Mouse (Mus musculus): ENCODE data around the gene Itsn2.
"Not testable (repeated sequence)": the region's sequence is repeated elsewhere in the genome, so short reads cannot be mapped to it uniquely, and the experiment has no call there.

Itsn2 gene

DNA sequence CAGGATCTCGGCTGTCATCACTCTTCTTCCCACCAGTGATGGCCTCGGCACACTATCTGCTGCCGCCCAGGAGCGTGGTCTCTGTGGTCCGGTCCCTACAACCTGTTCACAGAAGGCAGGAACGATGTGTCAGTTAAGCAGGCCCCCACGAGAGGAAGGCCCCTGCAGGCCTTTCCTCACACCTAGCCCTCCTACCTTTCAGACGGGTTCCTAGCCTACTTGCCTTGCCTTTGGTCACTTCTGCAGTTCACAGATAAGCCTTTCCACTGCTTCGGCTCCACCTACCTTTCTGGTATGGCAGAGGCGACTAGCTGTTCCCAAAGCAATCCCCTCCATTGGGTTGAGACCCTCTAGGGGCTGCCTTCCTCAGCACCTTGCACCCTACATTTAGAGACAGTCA lies 123.2 kb downstream of the Itsn2 start:
- no peak for DNase-seq

DNA sequence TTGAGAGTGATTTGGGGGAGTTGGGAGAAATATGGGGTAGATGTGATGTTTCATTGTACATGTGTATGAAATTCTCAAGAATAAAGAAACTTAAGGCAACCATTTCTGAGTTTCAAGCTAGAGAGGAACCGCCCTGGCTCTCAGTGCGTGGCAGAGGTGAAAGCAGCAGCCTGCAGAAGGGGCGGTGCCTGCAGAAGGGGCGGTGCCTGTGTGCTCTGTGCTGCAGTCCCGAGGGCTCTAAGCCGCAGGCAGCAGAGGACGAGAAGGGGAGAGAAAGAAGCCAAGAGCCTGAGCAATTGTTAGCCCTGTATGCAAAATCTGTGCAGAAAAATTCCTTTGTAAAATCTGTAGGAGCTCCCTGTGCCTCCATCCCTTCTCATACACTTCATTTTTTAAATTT lies 125.0 kb downstream of the Itsn2 start:
- DNase-seq = no peak

DNA sequence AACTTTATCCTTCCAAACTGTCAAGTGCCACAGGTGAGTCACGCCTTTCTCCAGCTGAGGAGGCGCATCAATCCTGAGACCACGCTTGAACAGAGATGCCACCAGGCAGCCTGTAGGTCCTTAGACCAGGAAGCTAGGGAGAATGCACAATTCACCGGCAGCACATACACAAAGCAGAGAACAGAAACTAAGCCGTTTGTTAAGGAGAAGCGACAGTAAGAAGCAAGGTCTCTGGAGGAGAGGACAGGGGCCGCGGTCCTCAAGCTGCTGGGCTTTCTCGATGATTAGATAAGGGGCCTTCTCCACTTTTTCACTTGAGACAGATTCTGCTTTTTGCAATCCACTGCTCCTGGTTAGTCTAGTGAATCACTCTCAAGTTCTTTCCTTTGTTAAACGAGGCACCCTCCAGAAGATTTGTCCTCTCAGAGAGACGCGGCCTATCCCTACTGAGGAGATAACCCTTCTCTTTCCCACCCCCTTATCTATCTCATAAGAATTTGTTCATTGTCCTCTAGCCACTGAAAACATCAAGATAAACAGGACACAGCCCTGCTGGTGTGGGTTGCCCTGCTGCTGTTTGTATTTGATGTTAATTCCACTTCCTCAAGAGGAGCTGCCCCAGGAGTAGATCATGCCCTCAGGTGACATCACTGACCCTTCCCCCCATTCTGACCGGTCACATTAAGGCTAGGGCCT lies 126.8 kb downstream of the Itsn2 start:
- DNase-seq = no peak

DNA sequence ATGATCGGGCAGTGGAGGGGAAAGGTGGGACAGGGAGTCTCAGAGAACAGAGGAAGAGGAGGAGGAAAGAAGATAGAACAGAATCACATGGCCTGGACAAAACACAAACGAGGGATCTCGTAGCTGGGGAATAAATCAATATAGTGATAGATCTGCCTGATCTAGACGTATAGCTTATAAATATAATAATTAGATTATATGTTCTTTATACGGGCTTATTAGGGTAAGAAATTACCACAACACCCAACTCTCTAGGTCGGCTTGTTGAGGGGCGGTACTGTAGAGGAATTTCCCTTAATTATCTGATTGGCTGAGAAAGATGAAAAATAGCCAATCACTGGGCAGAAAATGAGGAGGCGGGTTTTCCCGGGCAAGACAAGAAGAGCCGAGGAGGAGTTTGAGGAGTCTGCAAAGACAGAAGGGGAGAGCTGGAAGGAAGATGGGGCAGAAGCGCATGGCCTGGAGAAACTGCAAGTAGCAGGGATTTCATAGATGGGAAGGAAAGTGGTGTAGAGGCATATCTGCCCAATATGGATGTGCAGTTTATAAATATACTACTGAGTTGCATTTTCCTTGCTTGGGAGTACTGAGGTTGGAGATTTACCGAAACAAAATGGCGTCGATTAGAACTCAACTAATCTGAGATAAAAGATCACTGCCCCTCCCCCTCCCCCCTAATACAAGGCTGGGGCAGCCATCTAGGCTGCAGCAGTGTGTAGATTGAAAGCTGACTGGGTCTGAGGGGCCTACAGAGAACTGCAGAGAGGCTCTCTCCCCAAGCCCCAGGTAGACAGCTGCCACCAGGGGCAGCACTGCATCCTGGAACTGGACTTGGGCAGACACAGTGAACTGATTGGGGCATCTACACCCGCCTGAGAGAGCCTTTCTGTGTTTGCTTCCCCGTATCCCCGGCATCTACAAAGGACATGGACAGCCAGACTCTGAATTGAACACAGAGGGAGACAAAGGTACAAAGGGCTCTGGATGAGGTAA lies 127.6 kb downstream of the Itsn2 start:
- no peak for DNase-seq

DNA sequence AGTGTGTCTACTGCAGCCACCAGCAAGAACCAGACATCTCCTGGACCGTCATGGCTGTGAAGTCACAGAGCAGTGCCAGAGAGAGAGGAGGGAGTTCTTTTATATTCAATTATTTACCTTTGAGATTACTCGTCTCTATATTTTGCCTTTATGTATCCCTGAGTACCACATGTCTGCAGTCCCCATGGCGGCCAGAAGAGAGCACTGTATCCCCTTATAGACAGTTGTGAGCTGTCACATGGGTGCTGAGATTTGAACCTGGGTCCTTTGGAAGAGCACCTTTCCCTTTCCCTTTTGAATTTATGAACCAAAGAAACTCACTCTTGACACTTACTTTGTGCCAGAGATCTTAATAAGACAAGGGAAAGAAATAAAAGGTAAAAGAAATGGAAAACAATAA lies 136.7 kb downstream of the Itsn2 start:
- no peak for DNase-seq

DNA sequence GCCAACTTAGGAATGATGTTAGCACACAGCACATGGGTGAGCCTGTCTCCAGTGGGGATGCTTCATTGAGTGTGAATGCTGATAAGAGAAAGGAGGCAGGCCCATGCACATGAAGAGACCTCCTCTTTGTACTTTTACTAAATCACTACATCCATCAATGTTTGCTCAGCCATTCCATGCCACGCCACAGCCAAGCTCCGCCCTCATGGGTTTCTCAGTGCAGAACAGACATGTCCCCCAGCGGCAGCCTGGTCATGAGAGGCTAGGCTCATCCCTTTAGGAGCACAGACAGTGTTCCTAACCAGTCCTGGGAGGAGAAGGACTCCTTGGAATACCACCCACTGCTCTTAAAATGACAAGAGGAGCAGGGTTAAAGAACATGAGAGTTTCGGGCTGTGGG lies 139.2 kb downstream of the Itsn2 start:
- DNase-seq = no peak

DNA sequence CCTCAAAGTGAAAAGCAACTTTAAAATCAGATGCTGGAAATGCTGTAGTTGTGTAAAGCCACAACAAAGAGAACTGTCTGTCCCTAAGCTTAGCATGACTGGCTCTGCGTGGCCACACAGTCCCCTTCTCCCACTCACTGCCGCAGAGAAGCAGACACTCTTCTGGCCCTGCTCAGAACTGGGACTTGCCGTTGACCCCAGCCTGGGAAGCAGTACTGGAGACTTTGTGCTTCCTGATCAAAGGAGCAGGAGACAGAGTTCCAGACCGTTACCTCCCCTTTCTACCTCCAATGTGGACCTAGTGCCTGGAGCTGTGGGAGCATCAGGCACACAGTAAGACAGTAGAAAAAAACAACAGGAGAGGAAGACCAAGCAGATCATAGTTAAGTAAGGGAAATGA lies 139.9 kb downstream of the Itsn2 start:
- no peak for DNase-seq

DNA sequence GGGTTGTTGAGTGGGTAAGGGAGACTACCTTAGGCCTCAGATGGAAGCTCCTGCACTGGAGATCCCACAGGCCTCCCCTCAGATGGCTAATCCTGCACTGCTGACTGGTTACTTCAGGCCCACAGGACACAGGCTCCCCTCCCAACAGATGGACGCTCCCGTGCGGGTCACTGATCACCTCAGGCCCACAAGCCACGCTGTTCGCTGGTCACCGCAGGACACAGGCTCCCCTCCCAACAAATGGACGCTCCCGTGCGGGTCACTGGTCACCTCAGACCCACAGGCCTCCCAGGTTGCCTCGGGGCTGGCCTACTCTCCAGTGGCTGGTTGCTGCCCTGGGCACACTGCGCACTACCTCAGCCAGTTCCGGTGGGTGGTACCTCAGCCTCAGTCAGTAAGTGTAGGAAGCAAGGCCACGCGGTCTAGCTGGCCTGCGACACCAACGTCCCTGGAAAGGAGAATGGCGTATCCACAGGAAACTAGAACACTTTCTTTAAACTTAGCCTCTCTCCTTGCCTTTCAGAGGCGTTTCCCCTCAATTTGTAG lies 145.7 kb downstream of the Itsn2 start, which contains the start of gene Fam228a:
TSS of gene Fam228a (minus strand) at position 400 of the 546 bp plus-strand sequence.
- DNase-seq = no peak

DNA sequence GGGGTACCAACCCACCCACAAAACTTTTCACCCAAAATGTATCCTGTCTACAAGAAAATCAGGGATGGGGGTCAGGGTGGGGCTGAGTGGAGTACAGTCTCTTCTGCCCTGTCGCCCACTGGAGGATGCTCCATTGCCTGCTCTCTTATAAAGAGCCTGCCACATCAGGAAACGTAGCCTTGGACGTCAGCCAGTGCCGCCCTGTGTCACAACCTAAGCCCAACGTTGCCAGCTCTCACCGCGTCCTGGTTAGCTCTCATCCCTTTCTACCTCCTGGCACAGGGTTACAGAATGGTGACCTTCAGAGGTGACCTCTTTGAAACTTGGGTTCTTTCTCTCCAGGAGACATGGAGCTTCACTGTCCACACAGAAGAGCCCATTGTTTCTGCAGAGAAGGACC lies 148.4 kb downstream of the Itsn2 start:
- DNase-seq = no peak

DNA sequence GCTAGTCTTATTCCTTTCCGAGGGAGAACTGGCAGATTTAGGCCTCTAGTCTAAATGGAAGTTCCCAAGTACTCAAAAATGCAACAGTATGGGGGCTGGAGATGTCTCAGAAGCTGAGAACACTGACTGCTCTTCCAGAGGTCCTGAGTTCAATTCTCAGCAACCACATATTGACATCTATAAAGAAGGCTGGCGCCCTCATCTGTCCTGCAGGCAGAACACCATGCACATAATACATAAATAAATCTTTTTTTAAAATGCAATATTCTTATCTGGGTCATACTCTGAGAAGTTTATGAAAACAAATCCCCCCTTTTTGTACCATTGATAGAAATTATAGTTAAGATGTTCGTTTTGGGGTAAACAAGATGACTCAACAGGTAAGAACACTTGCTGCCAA lies 149.7 kb downstream of the Itsn2 start:
- DNase-seq = no peak

DNA sequence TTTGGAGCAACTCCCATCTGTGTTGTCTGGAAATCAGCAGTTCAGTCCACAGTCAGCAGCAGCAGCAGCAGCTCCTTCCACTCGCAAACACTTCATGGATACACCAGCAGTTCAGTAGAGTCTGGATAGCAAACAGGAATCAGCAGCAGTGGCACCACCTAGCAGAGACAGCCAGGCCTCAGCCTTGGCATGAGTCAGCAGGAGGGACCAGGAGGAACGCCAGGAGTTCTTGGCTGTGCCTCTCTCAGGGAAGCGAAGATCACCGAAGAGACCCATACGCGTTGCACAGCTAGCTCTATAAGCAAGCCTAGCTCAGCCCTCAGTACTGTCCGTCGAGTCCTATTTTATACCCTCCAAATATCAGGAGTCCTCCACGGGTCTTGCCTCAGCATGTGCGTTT lies 152.0 kb downstream of the Itsn2 start:
- DNase-seq = no peak

DNA sequence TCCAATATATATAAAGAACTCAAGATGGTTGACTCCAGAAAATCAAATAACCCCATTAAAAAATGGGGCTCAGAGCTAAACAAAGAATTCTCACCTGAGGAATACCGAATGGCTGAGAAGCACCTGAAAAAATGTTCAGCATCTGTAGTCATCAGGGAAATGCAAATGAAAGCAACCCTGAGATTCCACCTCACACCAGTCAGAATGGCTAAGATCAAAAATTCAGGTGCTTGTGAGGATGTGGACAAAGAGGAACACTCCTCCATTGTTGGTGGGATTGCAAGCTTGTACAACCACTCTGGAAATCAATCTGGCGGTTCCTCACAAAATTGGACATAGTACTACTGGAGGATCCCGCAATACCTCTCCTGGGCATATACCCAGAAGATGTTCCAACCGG lies 162.0 kb downstream of the Itsn2 start:
- DNase-seq = not testable (repeated sequence)

DNA sequence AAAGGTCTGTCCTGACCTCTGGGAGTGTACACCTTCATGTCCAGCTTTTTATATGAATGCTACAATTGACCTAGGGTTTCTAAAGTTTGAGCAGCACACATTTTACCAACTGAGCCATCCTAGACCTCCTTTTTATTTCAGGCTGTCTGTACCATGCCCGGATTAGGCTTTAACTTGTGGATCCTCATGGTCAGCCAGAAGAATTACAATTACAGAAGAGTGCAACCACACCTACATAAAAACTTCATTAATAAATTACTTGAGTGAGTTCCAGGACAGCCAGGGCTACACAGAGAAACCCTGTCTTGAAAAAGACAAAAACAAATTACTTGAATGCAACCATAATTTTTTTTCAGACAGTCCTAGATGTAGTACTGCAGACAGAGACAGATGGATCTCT lies 164.6 kb downstream of the Itsn2 start:
- no peak for DNase-seq

Measured in cerebellum, adult 9-11 months (tissue).